Mouse (Mus musculus): ENCODE data around the gene Zdhhc14. TPM values are rescaled to one million over a fixed set of nuclear protein-coding genes. Genes with fewer than 3 reads are reported as not detected.

Zdhhc14 gene
- polyA plus RNA-seq, 1 experiment from 2014 or later: 13.4 TPM

DNA sequence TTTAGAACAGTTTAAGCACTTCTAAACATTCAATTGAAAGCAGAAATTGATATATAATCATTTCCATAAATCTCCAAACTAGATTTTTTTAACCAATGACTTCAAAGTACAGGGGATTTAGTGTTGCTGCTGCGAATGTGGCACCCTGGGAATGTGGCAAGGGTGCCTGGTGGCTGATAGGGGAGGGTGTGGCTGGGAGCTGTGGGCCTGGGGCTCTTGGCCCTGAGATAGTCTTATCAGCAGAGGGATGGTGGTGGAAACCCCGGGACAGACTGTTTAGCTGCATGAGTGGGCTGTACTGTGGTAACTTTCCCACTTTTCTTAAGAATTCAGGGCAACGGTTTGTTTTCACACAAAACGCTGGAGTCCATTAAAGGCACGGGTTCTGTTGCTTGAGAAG lies 14.6 kb downstream of the Zdhhc14 start:
- Histone ChIP-seq H3K4me1 (peaks cover 13% of the 10 kb centered on the region; the same call in 1 of the 2 replicates), H3K9ac (replicated peaks) (no peak overlapping the region), H3K9me3 (replicated peaks) (no peaks in the 10 kb centered on the region), H3K4me3 (replicated peaks) (no peak overlapping the region), H3K36me3 (no peaks in the 10 kb centered on the region), H3K4me2 (no peak overlapping the region), H3K27me3 (replicated peaks) (no peaks in the 10 kb centered on the region), H3K27ac (replicated peaks) (no peak overlapping the region)
- WGBS: 78% methylated on average over 5 of the region's 5 CpGs
- ATAC-seq (ENCODE audit: low FRiP score): no peak

DNA sequence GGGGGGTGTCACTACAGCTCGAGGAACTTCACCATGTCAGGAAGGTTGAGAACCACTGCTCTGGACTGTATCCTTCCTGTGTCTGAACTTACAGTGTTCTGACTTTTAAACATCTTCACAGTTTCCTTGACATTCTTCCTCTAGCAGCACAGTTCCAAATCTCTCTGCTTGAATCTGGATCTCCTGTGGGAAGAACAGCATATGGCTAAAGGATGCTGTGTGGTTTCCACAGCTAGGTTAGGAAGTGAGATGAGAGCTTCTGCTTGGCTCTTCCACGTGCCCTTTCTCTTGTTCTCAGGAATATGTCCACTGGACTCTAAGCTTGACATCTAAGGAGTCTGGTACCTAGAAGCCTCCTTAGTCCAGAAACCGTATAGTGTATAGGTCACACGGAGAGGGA lies 15.7 kb downstream of the Zdhhc14 start:
- Histone ChIP-seq H3K27me3 (replicated peaks) (no peaks in the 10 kb centered on the region), H3K36me3 (no peaks in the 10 kb centered on the region), H3K4me2 (no peak overlapping the region), H3K4me1 (peaks cover 13% of the 10 kb centered on the region; the same call in 1 of the 2 replicates), H3K4me3 (replicated peaks) (no peak overlapping the region), H3K9me3 (replicated peaks) (no peaks in the 10 kb centered on the region), H3K27ac (replicated peaks) (no peak overlapping the region), H3K9ac (replicated peaks) (no peak overlapping the region)
- no peak for ATAC-seq (ENCODE audit: low FRiP score)
- 89% methylated on average over 4 of the region's 4 CpGs for WGBS

GRCm38 (mm10) chr17:5510564-5510963 lies 18.2 kb downstream of the Zdhhc14 start:
- 79% methylated on average over 9 of the region's 9 CpGs for WGBS
- no peak overlapping the region for H3K9ac ChIP-seq (replicated peaks)
- H3K27me3 ChIP-seq (replicated peaks): no peaks in the 10 kb centered on the region
- ATAC-seq (ENCODE audit: low FRiP score): no peak
- no peak overlapping the region for H3K27ac ChIP-seq (replicated peaks)
- H3K36me3 ChIP-seq: no peaks in the 10 kb centered on the region
- no peak overlapping the region for H3K4me3 ChIP-seq (replicated peaks)
- no peaks in the 10 kb centered on the region for H3K9me3 ChIP-seq (replicated peaks)
- H3K4me2 ChIP-seq: no peak overlapping the region
- peaks cover 11% of the 10 kb centered on the region; the same call in 1 of the 2 replicates for H3K4me1 ChIP-seq

- ATAC-seq (ENCODE audit: low FRiP score): no peak
- Histone ChIP-seq H3K27ac (replicated peaks) (no peak overlapping the region), H3K36me3 (no peaks in the 10 kb centered on the region), H3K27me3 (replicated peaks) (no peaks in the 10 kb centered on the region), H3K4me1 (peaks cover 7% of the 10 kb centered on the region; the same call in 1 of the 2 replicates), H3K9ac (replicated peaks) (no peak overlapping the region), H3K4me3 (replicated peaks) (no peak overlapping the region), H3K9me3 (replicated peaks) (no peaks in the 10 kb centered on the region), H3K4me2 (no peak overlapping the region)
- 81% methylated on average over 6 of the region's 6 CpGs for WGBS
Measured at GRCm38 (mm10) chr17:5511724-5512123, 19.4 kb downstream of the Zdhhc14 start.

GRCm38 (mm10) chr17:5519466-5519865 lies 27.1 kb downstream of the Zdhhc14 start:
- H3K4me1 ChIP-seq: no peaks in the 10 kb centered on the region
- ATAC-seq (ENCODE audit: low FRiP score): no peak
- H3K4me3 ChIP-seq (replicated peaks): no peak overlapping the region
- no peak overlapping the region for H3K9ac ChIP-seq (replicated peaks)
- no peak overlapping the region for H3K27ac ChIP-seq (replicated peaks)
- H3K9me3 ChIP-seq (replicated peaks): no peaks in the 10 kb centered on the region
- H3K27me3 ChIP-seq (replicated peaks): no peaks in the 10 kb centered on the region
- 89% methylated on average over 10 of the region's 10 CpGs for WGBS
- no peaks in the 10 kb centered on the region for H3K36me3 ChIP-seq
- no peak overlapping the region for H3K4me2 ChIP-seq

- H3K4me1 ChIP-seq: no peaks in the 10 kb centered on the region
- no peaks in the 10 kb centered on the region for H3K27me3 ChIP-seq (replicated peaks)
- H3K27ac ChIP-seq (replicated peaks): no peak overlapping the region
- H3K9ac ChIP-seq (replicated peaks): no peak overlapping the region
- ATAC-seq (ENCODE audit: low FRiP score): no peak
- no peaks in the 10 kb centered on the region for H3K36me3 ChIP-seq
- H3K4me3 ChIP-seq (replicated peaks): no peak overlapping the region
- 85% methylated on average over 13 of the region's 13 CpGs for WGBS
- H3K4me2 ChIP-seq: no peak overlapping the region
- no peaks in the 10 kb centered on the region for H3K9me3 ChIP-seq (replicated peaks)
Measured at GRCm38 (mm10) chr17:5519910-5520592, 27.7 kb downstream of the Zdhhc14 start.

GRCm38 (mm10) chr17:5521532-5521931 lies 29.2 kb downstream of the Zdhhc14 start:
- Histone ChIP-seq H3K36me3 (no peaks in the 10 kb centered on the region), H3K27ac (replicated peaks) (no peak overlapping the region), H3K4me2 (no peak overlapping the region), H3K9ac (replicated peaks) (no peak overlapping the region), H3K4me1 (no peaks in the 10 kb centered on the region), H3K9me3 (replicated peaks) (no peaks in the 10 kb centered on the region), H3K27me3 (replicated peaks) (no peaks in the 10 kb centered on the region), H3K4me3 (replicated peaks) (no peak overlapping the region)
- 93% methylated on average over 1 of the region's 1 CpGs for WGBS
- no peak for ATAC-seq (ENCODE audit: low FRiP score)

DNA sequence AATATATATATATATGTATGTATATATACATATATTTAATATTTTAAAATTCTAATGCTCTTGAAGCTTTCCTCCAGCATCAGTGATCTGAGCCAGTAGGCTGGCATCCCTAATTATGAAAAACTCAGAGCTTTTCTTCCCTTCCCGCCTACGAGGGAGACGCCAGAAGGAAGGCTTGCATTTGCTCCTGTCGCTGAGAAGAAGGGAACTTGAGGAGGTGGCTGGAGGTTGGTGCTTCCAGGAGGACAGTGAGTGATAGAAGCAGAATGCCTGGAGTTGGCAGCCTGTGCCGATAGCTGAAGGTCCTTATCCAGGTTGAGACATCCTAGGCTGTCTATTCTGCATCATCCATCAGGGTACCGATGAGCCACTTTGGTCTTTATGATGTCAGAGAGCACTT lies 37.2 kb downstream of the Zdhhc14 start:
- no peak overlapping the region for H3K4me3 ChIP-seq (replicated peaks)
- no peak overlapping the region for H3K9ac ChIP-seq (replicated peaks)
- H3K4me2 ChIP-seq: no peak overlapping the region
- no peaks in the 10 kb centered on the region for H3K9me3 ChIP-seq (replicated peaks)
- no peak overlapping the region for H3K27ac ChIP-seq (replicated peaks)
- 90% methylated on average over 6 of the region's 6 CpGs for WGBS
- no peak for ATAC-seq (ENCODE audit: low FRiP score)
- H3K4me1 ChIP-seq: no peaks in the 10 kb centered on the region
- H3K27me3 ChIP-seq (replicated peaks): no peaks in the 10 kb centered on the region
- H3K36me3 ChIP-seq: no peaks in the 10 kb centered on the region

- H3K9ac ChIP-seq (replicated peaks): no peak overlapping the region
- no peaks in the 10 kb centered on the region for H3K9me3 ChIP-seq (replicated peaks)
- 36% methylated on average over 5 of the region's 5 CpGs for WGBS
- H3K27ac ChIP-seq (replicated peaks): no peak overlapping the region
- H3K36me3 ChIP-seq: no peaks in the 10 kb centered on the region
- H3K4me3 ChIP-seq (replicated peaks): no peak overlapping the region
- no peak overlapping the region for H3K4me2 ChIP-seq
- no peak for ATAC-seq (ENCODE audit: low FRiP score)
- no peaks in the 10 kb centered on the region for H3K27me3 ChIP-seq (replicated peaks)
- H3K4me1 ChIP-seq: no peaks in the 10 kb centered on the region
Measured at GRCm38 (mm10) chr17:5532816-5533215, 40.5 kb downstream of the Zdhhc14 start.

DNA sequence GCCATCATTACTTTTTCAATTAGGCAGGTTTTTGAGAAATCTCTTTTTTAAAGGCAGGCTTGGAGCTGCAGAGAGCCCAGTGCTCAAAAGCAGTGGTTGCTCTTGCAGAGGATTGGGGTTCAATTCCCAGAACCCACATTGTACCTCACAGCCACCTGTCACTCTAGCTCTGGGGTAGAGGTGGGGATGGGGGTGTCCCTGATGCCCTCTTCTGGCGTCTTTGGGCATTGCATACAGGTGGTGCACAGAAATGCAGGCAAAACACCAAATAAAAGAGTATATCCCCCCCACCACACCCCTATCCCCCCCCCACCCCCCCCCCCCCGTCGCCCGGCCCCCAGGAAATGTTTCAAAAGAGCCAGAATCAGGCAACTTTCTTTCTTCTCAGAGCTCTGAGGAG lies 43.0 kb downstream of the Zdhhc14 start:
- Histone ChIP-seq H3K27ac (replicated peaks) (no peak overlapping the region), H3K27me3 (replicated peaks) (no peaks in the 10 kb centered on the region), H3K9me3 (replicated peaks) (no peaks in the 10 kb centered on the region), H3K36me3 (no peaks in the 10 kb centered on the region), H3K4me3 (replicated peaks) (no peak overlapping the region), H3K4me1 (no peaks in the 10 kb centered on the region), H3K4me2 (no peak overlapping the region), H3K9ac (replicated peaks) (no peak overlapping the region)
- no peak for ATAC-seq (ENCODE audit: low FRiP score)
- 0% methylated on average over 1 of the region's 4 CpGs for WGBS

- Histone ChIP-seq H3K4me2 (no peak overlapping the region), H3K4me1 (no peaks in the 10 kb centered on the region), H3K9me3 (replicated peaks) (no peaks in the 10 kb centered on the region), H3K27me3 (replicated peaks) (no peaks in the 10 kb centered on the region), H3K27ac (replicated peaks) (no peak overlapping the region; the same call in 1 of the 2 replicates), H3K9ac (replicated peaks) (no peak overlapping the region), H3K4me3 (replicated peaks) (no peak overlapping the region), H3K36me3 (no peaks in the 10 kb centered on the region)
- ATAC-seq (ENCODE audit: low FRiP score): peak; percentile 40; the same call in 1 of the 2 replicates
- 63% methylated on average over 10 of the region's 12 CpGs for WGBS
Measured at GRCm38 (mm10) chr17:5536259-5537094, 44.1 kb downstream of the Zdhhc14 start.

DNA sequence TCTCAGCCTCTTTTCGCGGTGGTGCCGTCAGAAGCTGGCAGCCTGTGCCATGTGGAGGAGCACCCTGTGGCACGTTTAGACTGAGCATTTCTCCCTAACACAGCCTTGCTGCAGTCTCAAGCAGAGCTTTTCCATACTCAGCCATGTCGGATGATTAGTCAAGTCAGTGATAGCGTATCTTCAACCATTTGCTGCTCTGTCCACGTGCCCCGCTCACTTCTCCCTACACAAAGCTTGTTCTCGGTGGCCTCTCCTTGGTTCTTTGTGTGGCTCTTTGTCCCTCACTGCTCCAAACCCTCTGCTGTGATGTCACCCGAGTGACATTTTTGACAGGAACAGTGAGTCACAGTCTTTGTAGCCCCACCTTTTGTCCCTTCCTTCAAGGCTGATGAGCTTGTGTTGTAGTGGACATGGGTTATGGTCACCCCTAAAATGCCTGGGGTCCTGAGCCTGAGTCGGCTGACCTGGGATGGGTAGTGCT lies 44.8 kb downstream of the Zdhhc14 start:
- no peak overlapping the region for H3K4me3 ChIP-seq (replicated peaks)
- no peak overlapping the region for H3K9ac ChIP-seq (replicated peaks)
- no peaks in the 10 kb centered on the region for H3K9me3 ChIP-seq (replicated peaks)
- H3K27ac ChIP-seq (replicated peaks): peak overlapping the region; percentile 34; the same call in 1 of the 2 replicates
- no peaks in the 10 kb centered on the region for H3K36me3 ChIP-seq
- no peaks in the 10 kb centered on the region for H3K4me1 ChIP-seq
- WGBS: 60% methylated on average over 11 of the region's 11 CpGs
- no peak for ATAC-seq (ENCODE audit: low FRiP score)
- no peaks in the 10 kb centered on the region for H3K27me3 ChIP-seq (replicated peaks)
- no peak overlapping the region for H3K4me2 ChIP-seq
